Mouse (Mus musculus) T-helper 1 cell (primary cell): ENCODE data around the gene Ackr4.

Source experiments
- in situ Hi-C: fragments of 300-600 bp; cut with MboI, MseI; formaldehyde crosslinking; loops from one replicate; pipeline ENCODE4 v1.15.1; 2025; ENCODE audit warnings: high pct_unique_total_duplicates

Gene Ackr4

GRCm38 (mm10) chr9:104107482-104107881 lies 19.3 kb downstream of the Ackr4 start:
- in situ Hi-C loops: no loop called here

- in situ Hi-C loops: no loop called here
Measured at GRCm38 (mm10) chr9:104106930-104107329, 19.8 kb downstream of the Ackr4 start.

- in situ Hi-C loops: no loop called here
Measured at GRCm38 (mm10) chr9:104104986-104105385, 21.7 kb downstream of the Ackr4 start.

- in situ Hi-C loops: no loop called here
Measured at GRCm38 (mm10) chr9:104102901-104103300, 23.8 kb downstream of the Ackr4 start.

GRCm38 (mm10) chr9:104102301-104102700 lies 24.4 kb downstream of the Ackr4 start:
- in situ Hi-C loops: no loop called here

GRCm38 (mm10) chr9:104101458-104101857 lies 25.3 kb downstream of the Ackr4 start:
- in situ Hi-C loops: no loop called here

GRCm38 (mm10) chr9:104100822-104101221 lies 25.9 kb downstream of the Ackr4 start:
- in situ Hi-C loops: no loop called here

- in situ Hi-C loops: no loop called here
Measured at GRCm38 (mm10) chr9:104099060-104099459, 27.7 kb downstream of the Ackr4 start.

- in situ Hi-C loops: no loop called here
Measured at GRCm38 (mm10) chr9:104098256-104098655, 28.5 kb downstream of the Ackr4 start.

GRCm38 (mm10) chr9:104092945-104093344 lies 33.8 kb downstream of the Ackr4 start:
- in situ Hi-C loops: no loop called here

GRCm38 (mm10) chr9:104088555-104088954 lies 38.2 kb downstream of the Ackr4 start:
- in situ Hi-C loops: no loop called here

- in situ Hi-C loops: no loop called here
Measured at GRCm38 (mm10) chr9:104085730-104086429, 40.9 kb downstream of the Ackr4 start.

- in situ Hi-C loops: no loop called here
Measured at GRCm38 (mm10) chr9:104080038-104080437, 46.7 kb downstream of the Ackr4 start.

GRCm38 (mm10) chr9:104079379-104079778 lies 47.4 kb downstream of the Ackr4 start:
- in situ Hi-C loops: no loop called here

- in situ Hi-C loops: no loop called here
Measured at GRCm38 (mm10) chr9:104078780-104079179, 48.0 kb downstream of the Ackr4 start.

- in situ Hi-C loops: no loop called here
Measured at GRCm38 (mm10) chr9:104075808-104076207, 50.9 kb downstream of the Ackr4 start.

- in situ Hi-C loops: no loop called here
Measured at GRCm38 (mm10) chr9:104070863-104071604, 55.7 kb downstream of the Ackr4 start.

GRCm38 (mm10) chr9:104070241-104070640 lies 56.5 kb downstream of the Ackr4 start:
- in situ Hi-C loops: no loop called here

GRCm38 (mm10) chr9:104064571-104064970 lies 62.2 kb downstream of the Ackr4 start:
- in situ Hi-C loops: no loop called here

- in situ Hi-C loops: no loop called here
Measured at GRCm38 (mm10) chr9:104063244-104063961, 63.3 kb downstream of the Ackr4 start, which contains the start of gene Acad11. Acad11 (plus strand) TSS chr9:104063377.

- in situ Hi-C loops: no loop called here
Measured at GRCm38 (mm10) chr9:104062430-104063243, 64.1 kb downstream of the Ackr4 start, which contains the start of gene Uba5. Uba5 (minus strand) TSS chr9:104063134.
